Mouse (Mus musculus): ENCODE measurements around the gene Mmp7.

Mmp7 gene

GRCm38 (mm10) chr9:7691790-7692189 lies at the start of gene Mmp7:
Gene Mmp7 (plus strand): TSS chr9:7692090.
- in situ Hi-C loops (cut with MboI; ENCODE audit: low pct_unique_long_range_greater_than_20kb in 1 of 2, low sequenced_read_pairs in 2 of 2, unreplicated experiment in 1 of 2) = no loop called here

- in situ Hi-C loops (cut with MboI; ENCODE audit: low pct_unique_long_range_greater_than_20kb in 1 of 2, low sequenced_read_pairs in 2 of 2, unreplicated experiment in 1 of 2) = no loop called here
Observed at GRCm38 (mm10) chr9:7647901-7648300, 44.0 kb upstream of the Mmp7 start.

- in situ Hi-C loops (cut with MboI; ENCODE audit: low pct_unique_long_range_greater_than_20kb in 1 of 2, low sequenced_read_pairs in 2 of 2, unreplicated experiment in 1 of 2) = no loop called here
Observed at GRCm38 (mm10) chr9:7650397-7651180, 41.3 kb upstream of the Mmp7 start.

GRCm38 (mm10) chr9:7652351-7653085 lies 39.4 kb upstream of the Mmp7 start:
- in situ Hi-C loops (cut with MboI; ENCODE audit: low pct_unique_long_range_greater_than_20kb in 1 of 2, low sequenced_read_pairs in 2 of 2, unreplicated experiment in 1 of 2) = no loop called here

- in situ Hi-C loops (cut with MboI; ENCODE audit: low pct_unique_long_range_greater_than_20kb in 1 of 2, low sequenced_read_pairs in 2 of 2, unreplicated experiment in 1 of 2) = no loop called here
Observed at GRCm38 (mm10) chr9:7657946-7658345, 33.9 kb upstream of the Mmp7 start.

- in situ Hi-C loops (cut with MboI; ENCODE audit: low pct_unique_long_range_greater_than_20kb in 1 of 2, low sequenced_read_pairs in 2 of 2, unreplicated experiment in 1 of 2) = no loop called here
Observed at GRCm38 (mm10) chr9:7659469-7660020, 32.3 kb upstream of the Mmp7 start.

GRCm38 (mm10) chr9:7661371-7661770 lies 30.5 kb upstream of the Mmp7 start:
- in situ Hi-C loops (cut with MboI; ENCODE audit: low pct_unique_long_range_greater_than_20kb in 1 of 2, low sequenced_read_pairs in 2 of 2, unreplicated experiment in 1 of 2) = no loop called here

- in situ Hi-C loops (cut with MboI; ENCODE audit: low pct_unique_long_range_greater_than_20kb in 1 of 2, low sequenced_read_pairs in 2 of 2, unreplicated experiment in 1 of 2) = no loop called here
Observed at GRCm38 (mm10) chr9:7669674-7670073, 22.2 kb upstream of the Mmp7 start.

- in situ Hi-C loops (cut with MboI; ENCODE audit: low pct_unique_long_range_greater_than_20kb in 1 of 2, low sequenced_read_pairs in 2 of 2, unreplicated experiment in 1 of 2) = no loop called here
Observed at GRCm38 (mm10) chr9:7672985-7673384, 18.9 kb upstream of the Mmp7 start.

GRCm38 (mm10) chr9:7678154-7678837 lies 13.6 kb upstream of the Mmp7 start:
- in situ Hi-C loops (cut with MboI; ENCODE audit: low pct_unique_long_range_greater_than_20kb in 1 of 2, low sequenced_read_pairs in 2 of 2, unreplicated experiment in 1 of 2) = no loop called here

- in situ Hi-C loops (cut with MboI; ENCODE audit: low pct_unique_long_range_greater_than_20kb in 1 of 2, low sequenced_read_pairs in 2 of 2, unreplicated experiment in 1 of 2) = no loop called here
Observed at GRCm38 (mm10) chr9:7682081-7682618, 9.7 kb upstream of the Mmp7 start.

GRCm38 (mm10) chr9:7686024-7686423 lies 5.9 kb upstream of the Mmp7 start:
- in situ Hi-C loops (cut with MboI; ENCODE audit: low pct_unique_long_range_greater_than_20kb in 1 of 2, low sequenced_read_pairs in 2 of 2, unreplicated experiment in 1 of 2) = no loop called here

GRCm38 (mm10) chr9:7689799-7690198 lies 2.1 kb upstream of the Mmp7 start:
- in situ Hi-C loops (cut with MboI; ENCODE audit: low pct_unique_long_range_greater_than_20kb in 1 of 2, low sequenced_read_pairs in 2 of 2, unreplicated experiment in 1 of 2) = no loop called here

- in situ Hi-C loops (cut with MboI; ENCODE audit: low pct_unique_long_range_greater_than_20kb in 1 of 2, low sequenced_read_pairs in 2 of 2, unreplicated experiment in 1 of 2) = no loop called here
Observed at GRCm38 (mm10) chr9:7693961-7694360, 2.1 kb downstream of the Mmp7 start.

- in situ Hi-C loops (cut with MboI; ENCODE audit: low pct_unique_long_range_greater_than_20kb in 1 of 2, low sequenced_read_pairs in 2 of 2, unreplicated experiment in 1 of 2) = no loop called here
Observed at GRCm38 (mm10) chr9:7695646-7696045, 3.8 kb downstream of the Mmp7 start.

- in situ Hi-C loops (cut with MboI; ENCODE audit: low pct_unique_long_range_greater_than_20kb in 1 of 2, low sequenced_read_pairs in 2 of 2, unreplicated experiment in 1 of 2) = no loop called here
Observed at GRCm38 (mm10) chr9:7708698-7709097, 16.8 kb downstream of the Mmp7 start.

GRCm38 (mm10) chr9:7711196-7711595 lies 19.3 kb downstream of the Mmp7 start:
- in situ Hi-C loops (cut with MboI; ENCODE audit: low pct_unique_long_range_greater_than_20kb in 1 of 2, low sequenced_read_pairs in 2 of 2, unreplicated experiment in 1 of 2) = loop anchor here (5.0 to 10.0 kb wide), 2 partner anchors 144 to 186 kb away; no protein-coding TSS in a partner anchor

- in situ Hi-C loops (cut with MboI; ENCODE audit: low pct_unique_long_range_greater_than_20kb in 1 of 2, low sequenced_read_pairs in 2 of 2, unreplicated experiment in 1 of 2) = loop anchor here (5.0 to 10.0 kb wide), 2 partner anchors 141 to 183 kb away; no protein-coding TSS in a partner anchor
Observed at GRCm38 (mm10) chr9:7714062-7714907, 22.4 kb downstream of the Mmp7 start.

All from mouse embryonic stem cell (cell line).